Mouse (Mus musculus) cerebellum, postnatal 25 days (tissue): ENCODE measurements around the gene Capn11.

ENCODE experiments used
- DNase-seq, 2 experiments: peaks; one replicate each; pipeline ENCODE4 v3.0.0; 2021; ENCODE audit warnings: mixed read lengths in 2 of 2

The Capn11 gene

DNA sequence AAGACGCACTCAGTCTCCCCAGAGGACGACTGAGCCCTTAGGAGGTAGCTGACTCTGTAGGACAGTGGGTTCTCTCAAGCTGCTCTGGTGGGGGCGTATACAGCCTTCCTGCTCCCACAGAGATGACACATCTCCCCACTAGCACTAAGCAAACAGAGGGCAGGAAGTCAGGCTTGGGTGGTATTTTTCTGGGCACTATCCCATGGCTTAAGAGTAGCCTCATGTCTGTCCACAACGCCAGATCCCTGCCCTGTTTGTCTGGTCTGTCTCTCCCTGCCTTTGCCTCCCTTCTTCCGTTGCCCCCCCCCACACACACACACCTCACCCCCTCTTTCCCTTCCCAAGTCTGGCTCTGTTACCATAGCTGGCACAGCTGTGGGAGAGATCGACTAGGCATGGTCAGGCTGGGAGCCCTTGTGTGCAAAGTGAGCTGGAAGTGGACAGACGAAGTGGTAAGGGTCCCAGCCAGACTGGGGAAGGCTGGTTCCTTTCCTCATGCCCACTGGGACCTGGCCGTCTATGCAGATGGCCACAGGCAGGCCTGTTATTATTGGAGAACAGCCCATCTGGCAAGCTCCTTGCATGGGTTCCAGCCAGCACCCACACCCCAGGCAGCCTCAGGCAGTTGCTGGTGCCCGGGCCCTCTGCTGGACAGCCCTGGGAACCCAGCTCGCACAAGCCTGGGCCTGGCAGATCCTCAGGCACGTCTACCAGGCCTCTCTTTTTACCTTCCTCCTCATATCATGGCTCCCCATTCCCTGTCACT is 62.3 kb downstream of the Capn11 start:
- peak; percentile 65 to 73 for DNase-seq

DNA sequence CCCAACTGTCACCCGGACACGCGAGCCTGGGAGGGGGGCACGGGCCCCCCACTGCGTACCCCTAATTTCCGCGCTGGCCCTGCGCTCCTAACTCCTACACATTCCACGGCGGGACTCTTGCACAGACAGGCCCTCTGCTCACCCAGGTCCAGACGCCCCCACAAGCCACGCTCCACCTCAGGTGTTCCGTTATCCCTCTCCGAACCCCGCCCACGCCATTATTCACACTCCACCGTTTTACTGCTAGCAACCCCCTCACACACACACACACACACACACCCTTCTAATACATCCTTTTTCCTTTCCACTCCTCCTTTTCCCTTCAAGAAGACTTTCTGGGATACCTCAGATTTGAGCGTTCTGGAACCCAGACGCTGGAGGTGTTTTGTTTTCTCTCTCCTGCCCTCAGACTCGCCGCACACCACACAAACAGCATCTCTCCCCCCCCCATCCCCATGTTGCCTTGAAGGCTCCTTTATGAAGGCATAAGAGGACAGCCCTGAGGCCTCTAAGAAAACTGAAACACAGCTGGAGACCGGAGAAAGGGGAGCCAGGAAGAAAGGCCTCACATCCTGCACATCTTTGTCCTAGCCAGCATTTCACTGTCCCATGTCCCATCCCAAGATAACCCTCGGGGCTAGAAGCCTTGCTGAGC is 63.3 kb downstream of the Capn11 start:
- DNase-seq = peak in 1 of 2 experiments; percentile 56

DNA sequence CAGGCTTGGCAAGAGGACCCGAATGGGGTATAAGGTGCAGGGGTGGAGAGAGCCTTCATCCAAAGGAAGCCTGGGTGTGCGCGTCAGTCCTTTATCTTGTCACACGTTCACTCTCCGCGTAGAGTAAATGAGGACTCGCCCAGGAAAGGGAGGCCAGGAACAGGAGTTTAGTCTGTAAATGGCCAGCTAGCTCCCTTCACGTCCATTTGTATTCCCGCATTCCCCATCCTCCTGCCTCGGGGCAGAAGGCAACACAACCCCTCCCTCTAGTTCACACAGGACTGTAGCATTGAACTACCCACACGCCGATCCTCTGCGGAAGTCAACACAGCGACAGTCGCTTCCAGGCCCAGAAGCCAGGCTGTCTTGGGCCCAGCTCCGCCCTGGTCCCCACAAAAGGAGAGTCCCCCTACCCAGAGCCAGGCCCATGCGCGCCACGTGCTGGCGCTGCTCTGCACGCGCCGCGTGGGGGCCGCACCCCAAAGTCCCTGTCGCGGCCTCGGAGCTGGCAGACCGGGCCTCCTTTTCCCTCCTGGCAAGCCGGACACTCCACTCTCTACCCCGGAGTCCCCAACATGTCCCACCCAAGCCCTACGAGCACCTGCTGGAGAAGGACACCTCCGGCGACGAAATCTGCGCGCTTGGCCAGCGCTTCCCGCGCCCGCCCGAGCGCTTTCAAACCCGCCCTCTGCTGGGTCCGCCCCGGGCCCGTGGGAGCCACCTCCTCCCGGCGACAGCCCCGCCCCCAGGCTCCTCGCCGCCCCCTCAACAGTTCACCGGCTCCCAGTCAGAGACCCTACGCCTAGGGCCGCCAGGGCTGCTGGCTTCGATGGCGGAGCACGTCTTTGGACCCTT is 64.0 kb downstream of the Capn11 start:
- DNase-seq = peak; percentile 80 to 85

DNA sequence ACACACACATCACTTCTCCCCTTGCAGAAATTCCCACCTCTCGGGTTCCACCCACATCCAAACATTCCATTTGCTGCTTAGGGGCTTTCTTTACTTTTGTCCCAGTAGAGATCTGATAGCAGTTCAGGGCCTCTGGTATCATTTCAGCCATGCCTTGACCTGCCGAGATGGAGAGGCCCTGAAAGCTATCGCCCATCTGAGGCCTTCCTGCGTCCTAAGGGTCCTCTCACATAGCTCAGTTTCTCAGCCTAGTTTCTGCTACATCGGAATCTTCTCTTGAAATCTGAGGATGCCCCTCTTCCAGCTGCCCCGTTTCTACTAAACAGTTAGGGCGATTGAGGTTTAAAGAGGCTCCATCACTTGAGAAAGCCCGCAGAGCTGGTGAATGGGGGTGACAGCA is 64.9 kb downstream of the Capn11 start:
- no peak for DNase-seq

DNA sequence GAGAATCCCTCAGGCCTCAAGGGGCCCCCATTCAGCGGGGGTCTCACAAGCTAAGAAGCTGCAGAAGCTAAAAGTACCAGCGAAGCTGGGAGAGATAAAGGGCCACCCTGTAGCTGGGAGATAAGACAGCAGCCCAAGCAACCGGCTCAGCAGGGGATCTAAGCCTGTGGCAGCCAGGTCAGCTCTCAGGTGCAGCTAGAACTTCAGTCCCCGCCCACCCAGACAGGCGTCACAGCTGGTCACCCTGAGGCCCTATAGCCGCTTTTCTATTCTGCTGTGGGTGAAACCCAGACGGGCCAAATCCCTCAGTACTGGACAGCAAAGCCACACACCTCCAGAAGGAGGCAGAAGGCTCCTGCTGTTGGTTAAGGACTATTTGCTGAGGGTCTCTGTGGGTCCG is 65.6 kb downstream of the Capn11 start:
- DNase-seq = no peak

DNA sequence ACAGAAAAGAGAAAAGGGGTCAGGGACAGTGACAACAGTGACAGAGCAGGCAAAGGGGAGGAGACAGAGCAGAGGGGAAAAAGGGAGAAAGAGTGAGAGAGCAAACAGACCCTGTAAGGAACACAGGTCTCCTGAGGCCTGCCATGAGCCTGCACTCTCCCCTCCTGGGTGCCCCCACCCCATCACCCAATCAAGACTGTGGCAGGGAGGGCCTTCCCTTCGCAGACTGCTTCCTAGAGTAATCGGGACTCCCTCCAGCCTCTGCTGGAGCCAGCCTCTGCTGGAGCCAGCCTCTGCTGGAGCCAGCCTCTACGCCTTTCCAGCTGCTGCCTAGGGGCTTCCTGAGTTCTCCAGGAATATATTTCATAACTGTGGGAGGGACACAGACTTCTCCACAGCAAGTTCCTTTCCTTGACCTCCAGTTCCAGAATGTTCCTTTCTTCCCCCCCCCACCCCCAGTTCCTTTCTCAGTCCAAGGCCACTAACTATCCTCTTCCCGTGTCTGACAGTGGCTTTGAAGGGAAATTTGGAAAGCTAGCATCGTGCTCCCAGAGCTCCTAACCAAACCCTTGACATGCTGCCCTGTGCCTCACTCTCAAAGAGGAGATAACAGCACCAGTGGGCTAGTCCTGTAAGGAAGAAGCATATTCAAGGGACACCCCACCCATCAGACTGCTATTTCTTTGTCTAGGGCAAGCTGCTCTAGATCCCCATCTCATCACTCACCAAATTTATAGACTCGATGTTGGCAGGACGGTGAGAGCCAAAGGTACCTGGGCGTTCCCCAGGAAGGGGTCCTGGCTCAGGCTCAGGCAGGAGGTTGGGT is 66.3 kb downstream of the Capn11 start:
- DNase-seq = no peak

DNA sequence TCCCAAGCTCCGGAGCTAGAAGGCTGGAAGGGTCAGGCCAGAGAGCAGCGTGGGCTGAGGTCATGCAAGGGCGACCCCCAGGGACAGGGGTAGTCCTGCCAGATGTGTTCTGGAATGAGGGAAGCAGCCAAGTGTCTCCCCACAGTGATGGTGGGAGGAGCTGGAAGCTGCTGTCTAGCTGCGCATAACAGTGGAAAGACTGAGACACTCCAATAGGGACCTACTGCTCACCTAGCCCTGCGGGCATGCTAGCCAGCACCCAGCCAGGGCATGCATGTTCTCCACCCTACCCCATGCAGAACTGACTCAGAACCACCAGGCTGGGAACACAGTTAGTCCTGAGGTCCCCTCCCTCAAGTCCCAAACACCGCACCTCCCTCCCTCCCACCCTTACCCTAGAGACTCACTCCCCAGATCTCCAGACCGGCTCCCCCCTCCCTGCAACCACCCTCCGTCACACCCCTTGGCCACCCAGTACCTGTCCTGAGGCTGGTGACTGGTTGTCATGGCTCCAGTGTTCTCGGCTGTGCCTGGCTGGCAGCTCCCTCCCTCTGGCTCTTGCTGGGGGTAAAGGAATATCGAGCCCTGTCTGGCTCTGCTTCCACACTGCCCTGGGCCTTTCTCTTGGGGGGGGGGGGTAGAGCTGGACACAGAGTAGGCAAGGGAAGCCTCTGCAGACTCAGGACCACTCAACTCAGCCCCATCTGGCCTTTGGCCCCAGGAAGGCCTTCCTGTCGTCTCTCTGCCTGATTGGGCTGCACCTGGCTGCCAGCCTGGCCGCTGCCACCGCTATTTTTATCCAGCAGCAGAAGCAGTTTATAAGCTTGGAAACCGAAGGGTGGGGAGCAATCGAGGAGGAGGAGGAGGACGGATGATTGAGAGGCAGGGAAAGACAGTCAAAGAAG is 67.2 kb downstream of the Capn11 start:
- peak in 1 of 2 experiments; percentile 64 for DNase-seq

DNA sequence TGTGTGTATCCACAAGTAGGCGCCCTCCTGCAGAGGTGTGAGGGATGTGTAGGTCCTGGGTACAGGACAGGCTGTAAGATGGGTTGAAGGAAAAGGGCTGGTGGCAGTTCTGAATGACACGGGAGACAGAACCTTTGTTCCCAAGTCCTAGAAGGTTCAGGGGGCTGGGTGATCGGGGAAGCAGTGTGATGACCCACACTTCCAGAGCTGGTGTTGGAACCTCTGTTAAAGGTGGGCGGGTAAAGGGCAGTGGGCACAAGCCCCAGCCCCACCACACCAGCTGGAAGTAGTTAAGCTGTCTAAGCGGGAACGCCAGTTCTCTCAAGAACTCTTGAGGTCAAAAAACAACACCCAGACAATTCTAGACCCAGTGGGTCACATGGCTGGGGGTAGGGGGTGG is 68.7 kb downstream of the Capn11 start:
- peak in 1 of 2 experiments; percentile 11 for DNase-seq

DNA sequence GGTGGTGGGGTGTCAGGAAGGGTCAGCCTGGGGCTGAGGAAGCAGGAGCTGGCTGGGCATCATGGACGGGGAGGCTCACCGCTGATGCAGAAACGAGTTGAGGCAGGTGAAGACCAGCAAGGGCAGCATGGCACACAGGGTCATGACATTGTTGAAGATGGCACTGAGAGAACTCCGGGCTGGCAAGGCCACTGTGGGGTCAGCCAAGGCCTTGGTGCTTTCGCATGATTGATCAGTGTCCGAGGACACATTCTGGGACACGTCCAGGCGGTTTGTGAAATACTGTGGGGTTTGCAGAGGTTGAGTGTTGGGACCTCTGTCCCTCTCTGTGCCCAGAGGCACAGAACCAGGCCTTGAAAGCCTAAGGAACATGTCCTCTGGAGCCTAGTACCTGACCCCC is 69.3 kb downstream of the Capn11 start:
- peak; percentile 7 to 14 for DNase-seq

DNA sequence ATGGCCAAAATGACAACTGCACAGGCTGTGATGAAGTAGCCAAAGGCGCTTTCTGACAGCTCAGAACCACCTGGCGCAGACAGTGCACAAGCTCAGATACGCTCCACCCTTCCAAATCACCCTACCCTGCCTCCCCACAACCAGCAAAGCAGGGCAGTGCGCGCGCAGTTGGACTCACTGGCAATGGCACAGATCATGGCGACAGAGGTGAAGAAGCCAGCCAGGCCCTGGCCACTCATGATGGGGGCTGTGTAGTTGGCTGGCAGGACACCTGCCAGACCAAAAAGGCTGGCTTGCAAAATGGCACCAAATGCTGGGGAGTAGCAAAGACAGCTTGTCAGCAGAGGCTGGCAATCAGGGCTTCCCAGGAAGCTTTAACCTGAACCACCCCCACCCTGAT is 69.9 kb downstream of the Capn11 start:
- DNase-seq = peak; percentile 49 to 66

DNA sequence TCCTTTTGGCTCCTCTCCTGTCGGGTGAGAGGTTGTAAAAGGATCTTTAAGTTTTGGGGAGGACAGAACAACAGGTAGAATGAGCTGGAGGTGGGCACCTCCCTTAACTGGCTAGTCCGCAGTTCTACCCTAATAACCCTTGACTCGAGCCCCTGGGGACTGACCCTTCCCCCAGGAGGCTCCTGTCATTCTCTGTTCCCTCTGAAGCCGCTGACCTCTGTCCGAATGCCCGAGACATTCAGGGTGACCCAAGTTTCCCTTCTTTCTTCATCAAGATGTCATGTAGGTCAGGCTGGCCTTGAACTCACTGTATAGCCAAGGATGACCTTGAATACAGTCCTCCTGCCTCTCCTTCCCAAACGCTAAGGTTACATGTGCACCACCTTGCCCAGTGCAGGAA is 70.8 kb downstream of the Capn11 start:
- no peak for DNase-seq

DNA sequence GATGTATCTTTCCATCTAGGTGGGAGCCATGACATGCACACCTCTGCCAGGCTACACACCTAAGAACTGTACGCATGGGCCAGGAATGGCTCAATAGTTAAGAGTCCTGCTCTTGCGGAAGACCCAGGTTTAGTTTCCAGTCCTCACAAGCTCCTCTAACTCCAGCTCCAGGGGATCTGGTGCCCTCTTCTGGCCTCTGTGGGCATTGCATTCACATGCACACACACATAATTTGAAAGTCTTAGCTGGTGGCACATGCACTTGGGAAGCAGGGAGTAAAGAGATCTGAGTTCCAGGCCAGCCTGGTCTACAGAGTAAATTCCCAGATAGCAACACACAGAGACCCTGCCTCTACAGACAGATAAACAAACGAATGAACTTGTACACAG is 72.7 kb downstream of the Capn11 start:
- DNase-seq = peak; percentile 31 to 49

DNA sequence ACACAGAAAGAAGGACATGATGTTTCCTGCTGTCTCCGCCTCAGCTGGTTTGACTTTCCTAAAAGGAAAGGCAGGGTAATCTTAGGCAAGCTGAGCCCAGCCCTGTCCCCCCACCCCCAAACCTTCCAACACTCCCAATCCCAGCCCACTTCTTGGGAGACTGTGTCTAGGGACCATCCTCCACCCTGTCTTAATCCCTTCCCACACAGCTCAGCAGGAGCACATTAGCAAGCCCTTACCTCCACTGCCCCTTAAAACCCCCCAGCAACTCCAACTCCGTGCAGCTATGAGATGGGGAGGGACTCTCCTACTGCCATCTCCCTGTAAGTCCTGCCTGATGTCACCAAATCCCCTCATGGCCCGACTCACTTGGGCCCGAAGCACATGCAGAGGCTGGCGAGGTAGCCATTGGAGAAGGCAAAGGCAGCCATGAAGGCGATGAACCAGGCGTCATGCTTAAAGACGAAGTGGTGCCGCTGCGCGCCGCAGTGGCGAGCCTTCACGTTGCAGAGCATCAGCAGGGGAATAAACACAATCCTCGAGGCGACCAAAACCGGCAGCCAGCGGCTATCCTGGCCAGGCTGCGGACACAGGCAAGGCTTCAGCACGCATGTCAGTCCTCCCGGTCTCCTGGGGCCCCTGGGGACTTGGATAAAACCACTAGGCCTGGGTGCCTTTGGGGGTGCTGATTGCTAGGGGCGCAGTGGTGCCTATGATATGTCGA is 73.2 kb downstream of the Capn11 start:
- peak in 1 of 2 experiments; percentile 14 for DNase-seq

DNA sequence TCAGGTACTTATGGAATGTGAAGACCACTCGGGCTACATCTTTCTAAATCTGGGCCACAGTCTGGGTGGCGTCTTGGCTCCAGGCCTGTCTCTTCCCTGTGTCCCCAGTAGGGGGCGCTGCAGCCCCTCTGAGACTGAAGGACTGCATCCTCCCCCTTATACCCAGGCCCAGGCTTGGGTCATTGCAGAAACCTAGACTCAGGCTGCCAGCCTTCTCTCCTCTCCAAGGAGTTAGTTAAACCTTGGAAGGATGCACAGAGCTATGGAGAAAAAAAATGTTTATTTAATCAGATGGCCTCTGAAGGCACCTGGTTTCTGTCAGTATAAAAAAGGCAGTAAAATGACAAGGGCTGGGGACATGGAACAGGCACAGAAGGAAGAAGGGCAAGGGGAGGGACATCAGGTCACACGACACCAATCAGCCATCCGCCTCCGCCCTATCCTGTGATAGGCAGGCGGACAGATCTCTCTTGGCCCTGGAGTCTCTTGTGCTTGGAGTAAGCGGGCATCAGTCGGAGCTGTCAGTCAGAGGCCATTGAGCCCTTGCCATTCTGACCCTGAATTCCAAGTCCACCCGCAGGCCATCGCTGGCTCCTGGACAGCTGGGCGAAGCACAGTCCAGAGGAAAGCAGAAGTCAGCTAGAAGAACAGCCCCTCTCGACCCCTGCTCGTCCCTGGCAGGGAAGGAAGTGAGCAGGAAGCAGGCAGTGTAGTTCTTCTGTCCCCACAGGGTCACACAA is 74.0 kb downstream of the Capn11 start:
- peak; percentile 84 to 87 for DNase-seq

DNA sequence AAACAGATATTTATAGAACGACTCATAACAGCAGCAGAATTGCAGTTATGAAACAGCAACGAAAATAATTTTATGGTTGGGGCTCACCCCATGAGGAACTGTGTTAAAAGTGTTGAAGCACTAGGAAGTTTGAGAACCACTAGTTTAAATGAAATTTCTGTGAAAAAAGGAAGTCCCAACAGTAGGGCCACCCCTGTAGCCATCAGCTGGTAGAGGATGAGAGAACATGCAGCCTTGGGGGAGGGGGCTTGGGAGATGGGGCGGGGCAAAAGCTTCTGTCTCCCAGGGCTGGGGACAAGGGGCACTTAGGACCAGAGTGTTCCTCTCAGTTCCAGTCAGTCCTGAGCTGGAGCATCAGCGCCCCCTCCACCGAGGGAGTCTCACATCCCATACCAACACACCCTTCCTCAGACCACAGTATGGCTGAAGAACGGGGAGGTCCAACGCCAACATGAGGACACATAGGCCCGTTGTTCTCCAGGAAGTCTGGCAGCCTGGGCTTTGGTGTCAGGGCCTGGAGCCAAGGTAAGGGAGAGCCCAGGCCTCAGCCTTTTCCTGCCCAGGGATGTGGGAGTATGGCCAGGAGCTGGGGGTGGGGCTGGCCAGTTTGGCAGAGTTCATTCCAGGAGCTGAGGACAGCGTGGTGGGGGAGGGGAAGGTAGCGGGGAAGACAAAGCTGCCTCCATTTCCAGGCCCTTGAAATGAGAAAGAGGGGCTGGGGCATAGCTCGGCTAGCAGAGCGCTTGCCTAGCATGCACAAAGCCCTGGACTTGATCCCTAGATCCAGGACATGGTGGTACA is 74.8 kb downstream of the Capn11 start:
- peak; percentile 77 to 84 for DNase-seq

DNA sequence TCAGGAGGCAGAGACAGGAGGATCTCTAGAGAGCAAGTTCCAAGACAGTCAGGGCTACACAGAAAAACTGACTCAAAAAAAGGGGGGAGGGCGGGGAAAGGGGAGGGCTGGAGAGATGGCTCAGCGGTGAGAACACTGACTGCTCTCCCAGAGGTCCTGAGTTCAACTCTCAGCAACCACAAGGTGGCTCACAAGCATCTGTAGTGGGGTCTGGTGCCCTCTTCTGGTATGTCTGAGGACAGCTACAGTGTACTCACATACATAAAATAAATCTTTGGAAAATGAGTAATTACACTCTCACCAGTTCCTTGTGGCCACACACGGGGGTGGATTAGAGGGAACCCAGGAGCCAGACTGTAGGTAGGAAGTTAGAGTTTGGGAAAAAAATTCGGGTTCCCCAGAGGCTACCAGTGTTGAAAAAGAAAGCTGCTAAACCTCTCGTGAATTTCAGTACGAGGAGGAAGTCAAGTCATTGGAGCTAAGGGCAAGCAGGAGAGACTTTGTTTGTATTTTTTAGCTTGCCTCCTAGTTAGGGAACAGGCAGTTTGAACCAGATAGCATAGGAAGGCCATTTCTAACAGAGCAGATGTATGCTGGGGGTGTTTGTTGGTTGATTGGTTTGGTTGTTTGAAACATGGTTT is 76.3 kb downstream of the Capn11 start:
- DNase-seq = no peak

DNA sequence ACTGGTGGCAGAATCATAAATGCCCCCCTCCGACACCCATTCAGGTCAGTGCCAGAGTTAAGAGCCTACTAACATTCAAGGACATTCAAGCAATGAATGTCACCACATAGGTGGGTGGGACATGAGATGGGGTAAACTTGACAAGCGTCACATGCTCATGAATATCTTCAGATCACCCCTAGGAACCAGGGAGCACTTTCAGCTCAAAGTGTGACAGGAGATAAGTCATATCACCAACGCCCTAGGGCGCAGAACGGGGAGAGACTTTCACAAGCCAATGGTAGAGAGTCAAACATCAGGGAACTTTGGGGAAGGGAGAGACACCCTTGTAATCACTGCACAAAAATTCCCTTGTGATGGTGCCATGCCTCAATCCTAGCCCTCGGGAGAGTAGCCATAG is 76.9 kb downstream of the Capn11 start:
- no peak for DNase-seq

DNA sequence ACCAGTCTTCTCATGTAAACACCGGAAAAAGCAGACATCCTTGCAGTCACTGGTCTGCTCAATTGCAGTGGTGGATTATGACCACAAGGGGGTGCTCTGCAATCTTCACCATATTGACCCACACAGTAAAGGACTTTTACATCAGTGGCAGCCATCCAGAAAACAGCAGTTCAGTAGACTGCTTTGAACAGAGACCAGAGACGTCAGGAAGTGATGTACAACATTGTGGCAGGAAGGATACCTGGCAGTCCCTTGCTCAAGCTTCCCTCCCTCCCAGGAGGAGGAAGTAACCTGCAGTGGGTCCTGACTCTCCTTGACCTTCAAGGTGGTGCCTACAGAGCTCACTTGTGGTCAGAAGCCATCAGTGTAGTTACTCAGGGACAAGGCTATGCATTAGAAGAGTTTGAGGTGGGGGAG is 77.5 kb downstream of the Capn11 start:
- DNase-seq = peak; percentile 79 to 82
